Mouse (Mus musculus): Measurements from ENCODE around the gene Prl7c1.
"Not testable (repeated sequence)": the region's sequence is repeated elsewhere in the genome, so short reads cannot be mapped to it uniquely, and the experiment has no call there.

Gene Prl7c1

DNA sequence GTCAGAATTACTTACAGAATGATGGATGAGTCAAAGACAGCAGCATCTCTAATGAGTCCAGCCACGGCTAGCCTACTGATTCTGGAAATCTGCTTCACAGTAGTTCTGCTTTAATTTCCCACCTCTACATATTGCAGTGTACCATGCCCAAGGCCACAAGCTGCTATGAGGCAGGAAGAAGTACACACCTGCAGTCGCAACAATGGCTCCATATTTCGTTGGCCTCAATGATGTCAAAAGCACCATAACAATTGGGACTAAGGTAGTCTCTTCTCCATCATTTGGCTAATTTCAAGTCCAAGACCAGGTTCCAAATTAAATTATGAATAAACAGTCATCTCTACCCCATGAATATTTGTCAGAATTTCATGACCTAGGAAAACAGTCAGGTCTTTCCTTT, at the start of gene Prl7c1:
Prl7c1 (minus strand) TSS at position 101 of the 400 bp plus-strand sequence.
- DNase-seq (ENCODE audit: low read depth, low spot score) = not testable (repeated sequence)

DNA sequence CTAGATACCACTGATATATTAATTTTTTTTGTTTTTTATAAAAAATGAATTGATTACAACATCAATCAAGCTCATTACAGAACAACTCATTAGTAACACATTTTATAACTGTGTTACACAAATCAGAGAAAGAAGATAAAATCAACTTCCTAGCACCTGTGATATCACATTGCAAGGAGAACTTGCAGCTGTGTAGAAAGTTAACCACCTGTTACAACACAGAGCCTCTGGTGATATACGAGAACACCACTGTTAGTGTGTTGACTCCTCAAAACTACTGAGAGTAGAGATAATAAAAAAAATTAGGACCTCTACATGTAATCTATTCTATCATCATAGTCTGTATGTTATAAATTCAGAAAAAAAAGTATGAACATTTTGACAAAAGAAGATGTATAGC, 22.2 kb upstream of the Prl7c1 start:
- DNase-seq (ENCODE audit: low read depth, low spot score) = no peak

DNA sequence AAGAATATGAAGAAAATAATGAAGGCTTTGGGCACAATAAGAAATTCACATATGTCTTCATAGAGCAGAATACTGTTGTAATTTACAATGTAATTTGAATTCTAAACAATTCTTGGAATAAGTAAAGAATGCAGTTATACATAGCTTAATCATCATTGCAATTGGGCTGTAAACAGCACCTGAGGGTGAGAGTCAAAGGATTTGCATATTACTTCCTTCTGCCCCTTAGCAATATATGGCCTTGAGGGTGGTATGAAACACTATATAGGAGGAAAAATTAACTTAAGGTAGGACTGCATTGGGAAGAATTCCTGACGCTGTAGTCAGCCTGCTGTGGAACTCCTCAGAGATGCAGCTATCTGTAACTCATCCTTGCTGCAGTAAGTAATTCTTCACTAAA, 20.8 kb upstream of the Prl7c1 start, which contains the start of gene Prl2a1:
Prl2a1 (plus strand) TSS at position 301 of the 400 bp plus-strand sequence.
- DNase-seq (ENCODE audit: low read depth, low spot score) = no peak

DNA sequence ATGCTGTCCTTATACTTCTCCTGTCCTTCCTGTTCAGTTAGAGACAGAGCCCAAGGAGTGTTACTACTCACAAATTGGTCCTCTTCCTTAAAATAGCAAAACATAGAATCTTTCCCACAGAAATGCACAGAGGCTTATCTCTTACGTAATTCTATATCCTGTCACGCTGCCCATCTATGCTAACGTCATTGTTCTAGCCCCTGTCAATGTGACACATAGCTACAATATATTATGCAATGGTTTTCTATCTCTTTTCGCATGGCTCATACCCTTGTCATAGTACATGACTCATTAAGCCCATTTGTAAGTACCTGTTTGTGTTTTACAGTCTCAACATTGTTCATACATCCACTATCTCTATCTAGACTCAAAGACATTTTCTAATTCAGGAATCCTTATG, 18.7 kb upstream of the Prl7c1 start:
- no peak for DNase-seq (ENCODE audit: low read depth, low spot score)

DNA sequence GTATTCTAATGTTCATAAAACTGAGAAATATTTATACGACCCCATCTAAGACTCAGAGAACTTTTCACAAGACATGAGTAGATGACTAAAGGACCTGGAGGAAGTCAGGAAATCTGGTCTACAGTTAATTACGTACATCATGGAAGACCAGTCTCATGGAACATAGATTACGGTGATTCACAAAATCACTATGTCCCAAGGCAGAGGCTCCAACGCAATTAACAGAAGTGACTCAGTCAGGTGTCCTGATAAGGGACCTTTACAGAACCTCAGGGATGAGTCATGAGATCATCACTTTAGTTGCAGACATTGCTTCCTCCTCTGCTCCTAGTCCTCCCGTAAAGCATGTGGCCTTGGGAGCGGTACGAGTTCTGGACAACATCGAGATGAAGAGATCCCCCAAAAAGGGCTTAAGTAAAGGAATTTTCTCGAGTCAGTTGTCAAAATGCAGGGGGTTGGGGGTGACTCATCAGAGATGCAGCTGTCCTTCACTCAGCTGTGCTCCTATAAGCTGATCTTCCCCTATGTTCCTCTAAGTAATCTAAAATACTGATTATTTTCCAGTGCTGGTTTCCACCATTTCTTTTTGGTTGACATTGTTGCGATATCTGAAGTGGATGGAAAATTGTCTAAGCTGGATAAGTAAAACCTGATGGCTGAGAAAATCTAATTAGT, 46.0 kb downstream of the Prl7c1 start:
- peak; percentile 0 for DNase-seq (ENCODE audit: low read depth, low spot score)

DNA sequence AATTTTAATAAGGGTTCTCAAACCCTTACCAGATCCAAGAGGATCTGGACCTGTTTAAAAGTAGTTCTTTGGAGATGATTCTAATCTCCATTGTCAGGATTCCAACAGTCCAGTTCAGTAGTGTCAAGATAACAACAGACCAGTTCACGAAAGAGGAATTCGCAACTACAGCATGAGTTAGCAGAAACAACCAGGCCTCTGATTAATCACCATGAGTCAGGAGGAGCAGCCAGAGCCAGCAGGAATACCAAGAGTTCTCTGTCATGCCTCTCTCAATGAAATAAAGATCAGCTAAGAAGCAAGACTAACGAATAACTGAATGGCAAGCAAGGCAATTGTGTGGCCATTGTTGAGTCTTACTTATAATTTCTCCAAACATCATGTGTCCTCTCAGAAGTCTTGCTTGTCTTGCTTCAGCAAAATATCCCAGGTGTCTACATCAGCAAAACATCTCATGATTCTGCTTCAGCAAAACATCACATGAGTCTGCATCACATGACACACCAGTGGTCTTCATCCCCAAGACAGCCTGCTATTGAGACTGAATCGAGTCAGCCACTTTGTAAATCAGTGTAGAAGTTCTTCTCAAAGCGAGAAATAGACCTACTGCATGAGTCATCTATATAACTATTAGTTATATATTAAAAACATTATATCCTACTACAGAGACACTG, 50.2 kb downstream of the Prl7c1 start:
- DNase-seq (ENCODE audit: low read depth, low spot score) = not testable (repeated sequence)

DNA sequence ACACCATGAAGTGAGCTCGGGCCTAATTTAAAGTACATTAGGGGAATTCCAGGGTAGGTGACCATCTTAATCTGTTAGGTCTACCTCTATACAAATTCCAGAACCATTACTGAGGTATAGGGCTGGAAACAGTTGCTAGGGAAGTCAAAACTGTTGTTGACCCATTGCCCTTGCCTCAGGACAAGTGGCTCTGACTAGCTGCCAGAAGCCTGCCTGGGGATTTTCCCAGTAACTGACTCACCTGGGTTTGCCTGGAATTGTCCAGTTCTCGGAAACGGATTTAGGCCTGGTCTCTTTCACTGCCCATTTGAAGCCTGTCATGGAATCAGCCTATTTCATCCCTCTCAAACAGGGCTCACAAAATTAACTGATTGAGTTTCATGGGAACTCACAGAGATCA, 55.5 kb downstream of the Prl7c1 start:
- DNase-seq (ENCODE audit: low read depth, low spot score) = not testable (repeated sequence)
